Mouse (Mus musculus): ENCODE measurements around the gene Tns1. TPM values are rescaled to one million over a fixed set of nuclear protein-coding genes. Genes with fewer than 3 reads are reported as not detected.

Gene Tns1
- total RNA-seq, 2 experiments from 2014 or later: 25.3 to 62.1 TPM

GRCm38 (mm10) chr1:74025651-74026226, 98.5 kb downstream of the Tns1 start:
- no peak for ATAC-seq (replicated peaks; ENCODE audit: low FRiP score, low TSS enrichment, poor library complexity, severe bottlenecking)

- no peak for ATAC-seq (replicated peaks; ENCODE audit: low FRiP score, low TSS enrichment, poor library complexity, severe bottlenecking)
Observed at GRCm38 (mm10) chr1:74025227-74025626, 99.0 kb downstream of the Tns1 start.

- ATAC-seq (replicated peaks; ENCODE audit: low FRiP score, low TSS enrichment, poor library complexity, severe bottlenecking): no peak
Observed at GRCm38 (mm10) chr1:74024452-74025190, 99.6 kb downstream of the Tns1 start.

- ATAC-seq (replicated peaks; ENCODE audit: low FRiP score, low TSS enrichment, poor library complexity, severe bottlenecking): no peak
Observed at GRCm38 (mm10) chr1:74022998-74023397, 101.3 kb downstream of the Tns1 start.

- ATAC-seq (replicated peaks; ENCODE audit: low FRiP score, low TSS enrichment, poor library complexity, severe bottlenecking): no peak
Observed at GRCm38 (mm10) chr1:74022536-74022935, 101.7 kb downstream of the Tns1 start.

- ATAC-seq (replicated peaks; ENCODE audit: low FRiP score, low TSS enrichment, poor library complexity, severe bottlenecking): no peak
Observed at GRCm38 (mm10) chr1:74020235-74020634, 104.0 kb downstream of the Tns1 start.

GRCm38 (mm10) chr1:74017399-74018172, 106.7 kb downstream of the Tns1 start:
- no peak for ATAC-seq (replicated peaks; ENCODE audit: low FRiP score, low TSS enrichment, poor library complexity, severe bottlenecking)

- no peak for ATAC-seq (replicated peaks; ENCODE audit: low FRiP score, low TSS enrichment, poor library complexity, severe bottlenecking)
Observed at GRCm38 (mm10) chr1:74016618-74017017, 107.6 kb downstream of the Tns1 start.

GRCm38 (mm10) chr1:74015513-74016234, 108.6 kb downstream of the Tns1 start:
- no peak for ATAC-seq (replicated peaks; ENCODE audit: low FRiP score, low TSS enrichment, poor library complexity, severe bottlenecking)

- ATAC-seq (replicated peaks; ENCODE audit: low FRiP score, low TSS enrichment, poor library complexity, severe bottlenecking): no peak
Observed at GRCm38 (mm10) chr1:74014538-74015327, 109.5 kb downstream of the Tns1 start.

GRCm38 (mm10) chr1:74013296-74014031, 110.8 kb downstream of the Tns1 start:
- ATAC-seq (replicated peaks; ENCODE audit: low FRiP score, low TSS enrichment, poor library complexity, severe bottlenecking): 0 out of 2 replicates have a peak, but pooled peaks have one; percentile 17

- ATAC-seq (replicated peaks; ENCODE audit: low FRiP score, low TSS enrichment, poor library complexity, severe bottlenecking): no peak
Observed at GRCm38 (mm10) chr1:74012706-74013105, 111.5 kb downstream of the Tns1 start.

GRCm38 (mm10) chr1:74009495-74009894, 114.8 kb downstream of the Tns1 start:
- no peak for ATAC-seq (replicated peaks; ENCODE audit: low FRiP score, low TSS enrichment, poor library complexity, severe bottlenecking)

- no peak for ATAC-seq (replicated peaks; ENCODE audit: low FRiP score, low TSS enrichment, poor library complexity, severe bottlenecking)
Observed at GRCm38 (mm10) chr1:74008966-74009365, 115.3 kb downstream of the Tns1 start.

- no peak for ATAC-seq (replicated peaks; ENCODE audit: low FRiP score, low TSS enrichment, poor library complexity, severe bottlenecking)
Observed at GRCm38 (mm10) chr1:74008498-74008897, 115.8 kb downstream of the Tns1 start.

GRCm38 (mm10) chr1:74007398-74008050, 116.7 kb downstream of the Tns1 start:
- ATAC-seq (replicated peaks; ENCODE audit: low FRiP score, low TSS enrichment, poor library complexity, severe bottlenecking): no peak

- no peak for ATAC-seq (replicated peaks; ENCODE audit: low FRiP score, low TSS enrichment, poor library complexity, severe bottlenecking)
Observed at GRCm38 (mm10) chr1:74005020-74005419, 119.2 kb downstream of the Tns1 start.

- peak; percentile 48 for ATAC-seq (replicated peaks; ENCODE audit: low FRiP score, low TSS enrichment, poor library complexity, severe bottlenecking)
Observed at GRCm38 (mm10) chr1:74003723-74004122, 120.5 kb downstream of the Tns1 start.
